Comparison of ENCODE assay signal across 15 mouse cellular contexts in the genomic region with DNA sequence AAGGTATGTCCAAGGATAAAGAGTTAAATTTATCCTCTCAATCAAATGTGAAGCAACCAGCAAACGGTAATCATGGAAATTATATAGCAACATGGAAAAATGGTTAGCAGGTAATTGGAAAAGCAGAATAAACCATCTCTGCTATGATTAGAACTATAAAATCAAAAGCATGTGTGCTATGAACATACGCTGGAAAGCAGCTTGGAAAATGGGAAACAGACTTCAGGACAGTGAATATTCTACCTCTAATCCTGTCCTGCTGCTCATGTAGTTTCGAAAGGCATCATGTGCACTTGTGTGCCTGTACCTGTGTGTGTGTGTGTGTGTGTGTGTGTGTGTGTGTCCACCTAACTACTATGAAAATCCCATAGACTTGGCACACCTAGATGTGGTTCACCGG.
"Had no signal": no experiment of that assay in that cellular context is flagged by ENCODE, and none has a peak within 500 bp of the region (broad histone marks: within the 10 kb centered on the region; RNA-seq: fewer than 3 reads in every experiment).

No protein-coding gene starts in this region.

- H3K4me3 ChIP-seq: layer of hippocampus, adult 2 months; midbrain, embryonic 10.5 days; myocyte; neural tube, embryonic 12.5 days; stomach, embryonic 15.5 days had no signal

- H3K9me3 ChIP-seq: midbrain, embryonic 10.5 days; neural tube, embryonic 12.5 days; stomach, embryonic 15.5 days had no signal

- H3K27me3 ChIP-seq: neural tube, embryonic 12.5 days; stomach, embryonic 15.5 days had no signal

- H3K9ac ChIP-seq: lung, embryonic 14.5 days; neural tube, embryonic 12.5 days; stomach, embryonic 15.5 days had no signal

- H3K4me1 ChIP-seq: midbrain, embryonic 10.5 days; neural tube, embryonic 12.5 days; stomach, embryonic 15.5 days had no signal

- H3K27ac ChIP-seq: layer of hippocampus, adult 2 months; midbrain, embryonic 10.5 days; neural tube, embryonic 12.5 days; stomach, embryonic 15.5 days had no signal

- DNase-seq: kidney, postnatal 10 days; kidney, postnatal 4 days; lung, embryonic 14.5 days; lung, postnatal 10 days; lung, postnatal 4 days; midbrain, embryonic 14.5 days; retina, postnatal 1 day; right cerebral cortex, postnatal 4 days; spleen, adult 18-20 months; thymus, postnatal 36 days had no signal

- H3K4me2 ChIP-seq: lung, embryonic 14.5 days; neural tube, embryonic 12.5 days; stomach, embryonic 15.5 days had no signal
